Mouse (Mus musculus): ENCODE results near the gene Zfp668. TPM values are rescaled to one million over a fixed set of nuclear protein-coding genes. Genes with fewer than 3 reads are reported as not detected.
"Not testable (repeated sequence)": the region's sequence is repeated elsewhere in the genome, so short reads cannot be mapped to it uniquely, and the experiment has no call there.

The Zfp668 gene
- polyA plus RNA-seq, 2 experiments, result 3.0 to 3.9 TPM

- Histone ChIP-seq H3K36me3 (replicated peaks; ENCODE audit: control insufficient read depth, insufficient read depth, low read depth) (no peaks in the 10 kb centered on the region), H3K9ac (replicated peaks) (no peak overlapping the region), H3K4me3 (ENCODE audit: insufficient read depth in 1 of 2, low read depth in 2 of 2, low read length in 2 of 2) (no peak overlapping the region), H3K4me1 (replicated peaks; ENCODE audit: control insufficient read depth in 2 of 2, insufficient read depth in 2 of 2, low read length in 1 of 2) (0 out of 4 replicates have a peak, but pooled peaks cover 0 to 7% of the 10 kb centered on the region in 2 experiments), H3K27ac (no peak overlapping the region), H3K4me2 (ENCODE audit: low read depth) (no peak overlapping the region), H3K27me3 (ENCODE audit: control insufficient read depth, insufficient read depth, low read length) (no peaks in the 10 kb centered on the region), H3K9me3 (ENCODE audit: control insufficient read depth, low read length) (no peaks in the 10 kb centered on the region)
- ATAC-seq (ENCODE audit: insufficient read depth) (peak; percentile 51; the same call in 1 of the 2 replicates), DNase-seq (ENCODE audit: low read depth in 3 of 3, low spot score in 3 of 3) (no peak)
- no peak for TF ChIP-seq CTCF (IDR thresholded peaks at IDR 0.05; ENCODE audit: low read depth)
- no peak for TF ChIP-seq EP300 (IDR thresholded peaks at IDR 0.05; ENCODE audit: low read depth)
- WGBS (ENCODE audit: insufficient replicate concordance), result 35% methylated on average over 6 of the region's 6 CpGs
These were observed 26.4 kb downstream of the Zfp668 start for GRCm38 (mm10) chr7:127849973-127850875.

GRCm38 (mm10) chr7:127842001-127842718 is 34.5 kb downstream of the Zfp668 start:
- H3K9me3 ChIP-seq (ENCODE audit: control insufficient read depth, low read length), result no peaks in the 10 kb centered on the region

GRCm38 (mm10) chr7:127841340-127842000 is 35.2 kb downstream of the Zfp668 start:
- DNase-seq (ENCODE audit: low read depth in 3 of 3, low spot score in 3 of 3) (peak; percentile 72 to 77 (median 77)), ATAC-seq (ENCODE audit: insufficient read depth) (peak; percentile 86)
- WGBS (ENCODE audit: insufficient replicate concordance), result under 1% methylated on average over 46 of the region's 46 CpGs
- TF ChIP-seq EP300 (IDR thresholded peaks at IDR 0.05; ENCODE audit: low read depth) (no peak), CTCF (IDR thresholded peaks at IDR 0.05; ENCODE audit: low read depth) (no peak)
- no peaks in the 10 kb centered on the region for H3K9me3 ChIP-seq (ENCODE audit: control insufficient read depth, low read length)
- H3K27me3 ChIP-seq (ENCODE audit: control insufficient read depth, insufficient read depth, low read length), result no peaks in the 10 kb centered on the region
- peak overlapping the region; percentile 96 for H3K4me2 ChIP-seq (ENCODE audit: low read depth)
- H3K4me1 ChIP-seq (replicated peaks; ENCODE audit: control insufficient read depth in 2 of 2, insufficient read depth in 2 of 2, low read length in 1 of 2), result peaks cover 9 to 10% of the 10 kb centered on the region in 2 experiments
- no peaks in the 10 kb centered on the region; the same call in 1 of the 2 replicates for H3K36me3 ChIP-seq (replicated peaks; ENCODE audit: control insufficient read depth, insufficient read depth, low read depth)
- peak overlapping the region; percentile 76 for H3K9ac ChIP-seq (replicated peaks)
- peak overlapping the region; percentile 79 for H3K27ac ChIP-seq
- H3K4me3 ChIP-seq (ENCODE audit: insufficient read depth in 1 of 2, low read depth in 2 of 2, low read length in 2 of 2), result peak overlapping the region; percentile 76 to 85

More at GRCm38 (mm10) chr7:127842001-127842718, 34.5 kb downstream of the Zfp668 start:
- Histone ChIP-seq H3K4me1 (replicated peaks; ENCODE audit: control insufficient read depth in 2 of 2, insufficient read depth in 2 of 2, low read length in 1 of 2) (peaks cover 9 to 10% of the 10 kb centered on the region in 2 experiments), H3K36me3 (replicated peaks; ENCODE audit: control insufficient read depth, insufficient read depth, low read depth) (no peaks in the 10 kb centered on the region; the same call in 1 of the 2 replicates), H3K27me3 (ENCODE audit: control insufficient read depth, insufficient read depth, low read length) (no peaks in the 10 kb centered on the region), H3K4me2 (ENCODE audit: low read depth) (peak overlapping the region; percentile 96), H3K27ac (peak overlapping the region; percentile 79), H3K4me3 (ENCODE audit: insufficient read depth in 1 of 2, low read depth in 2 of 2, low read length in 2 of 2) (peak overlapping the region; percentile 76 to 85), H3K9ac (replicated peaks) (peak overlapping the region; percentile 76)
- ATAC-seq (ENCODE audit: insufficient read depth) (peak; percentile 54), DNase-seq (ENCODE audit: low read depth in 3 of 3, low spot score in 3 of 3) (peak; percentile 64 to 77 (median 70))
- TF ChIP-seq CTCF (IDR thresholded peaks at IDR 0.05; ENCODE audit: low read depth) (no peak), EP300 (IDR thresholded peaks at IDR 0.05; ENCODE audit: low read depth) (no peak)
- WGBS (ENCODE audit: insufficient replicate concordance), result under 1% methylated on average over 40 of the region's 40 CpGs

GRCm38 (mm10) chr7:127840886-127841285 is 35.7 kb downstream of the Zfp668 start:
- peak overlapping the region; percentile 96 for H3K4me2 ChIP-seq (ENCODE audit: low read depth)

GRCm38 (mm10) chr7:127840031-127840430 is 36.6 kb downstream of the Zfp668 start:
- DNase-seq (ENCODE audit: low read depth in 3 of 3, low spot score in 3 of 3); ATAC-seq (ENCODE audit: insufficient read depth); H3K4me2 ChIP-seq (ENCODE audit: low read depth): not testable (repeated sequence)

More at GRCm38 (mm10) chr7:127840886-127841285, 35.7 kb downstream of the Zfp668 start:
- ATAC-seq (ENCODE audit: insufficient read depth) (peak; percentile 18; the same call in 1 of the 2 replicates), DNase-seq (ENCODE audit: low read depth in 3 of 3, low spot score in 3 of 3) (peak in 2 of 3 experiments; percentile 34 to 36)
- H3K4me3 ChIP-seq (ENCODE audit: insufficient read depth in 1 of 2, low read depth in 2 of 2, low read length in 2 of 2), result peak overlapping the region; percentile 76 to 85
- 5% methylated on average over 15 of the region's 15 CpGs for WGBS (ENCODE audit: insufficient replicate concordance)
- no peak for TF ChIP-seq EP300 (IDR thresholded peaks at IDR 0.05; ENCODE audit: low read depth)
- TF ChIP-seq CTCF (IDR thresholded peaks at IDR 0.05; ENCODE audit: low read depth), result no peak
- H3K9ac ChIP-seq (replicated peaks), result peak overlapping the region; percentile 76
- H3K27ac ChIP-seq, result peak overlapping the region; percentile 79
- peaks cover 9 to 10% of the 10 kb centered on the region in 2 experiments for H3K4me1 ChIP-seq (replicated peaks; ENCODE audit: control insufficient read depth in 2 of 2, insufficient read depth in 2 of 2, low read length in 1 of 2)
- H3K27me3 ChIP-seq (ENCODE audit: control insufficient read depth, insufficient read depth, low read length), result no peaks in the 10 kb centered on the region
- no peaks in the 10 kb centered on the region; the same call in 1 of the 2 replicates for H3K36me3 ChIP-seq (replicated peaks; ENCODE audit: control insufficient read depth, insufficient read depth, low read depth)
- H3K9me3 ChIP-seq (ENCODE audit: control insufficient read depth, low read length), result no peaks in the 10 kb centered on the region

GRCm38 (mm10) chr7:127837878-127838277 is 38.8 kb downstream of the Zfp668 start:
- not testable (repeated sequence) for H3K4me2 ChIP-seq (ENCODE audit: low read depth); DNase-seq (ENCODE audit: low read depth in 3 of 3, low spot score in 3 of 3); H3K27me3 ChIP-seq (ENCODE audit: control insufficient read depth, insufficient read depth, low read length); ATAC-seq (ENCODE audit: insufficient read depth); H3K9ac ChIP-seq (replicated peaks); H3K36me3 ChIP-seq (replicated peaks; ENCODE audit: control insufficient read depth, insufficient read depth, low read depth); H3K9me3 ChIP-seq (ENCODE audit: control insufficient read depth, low read length); H3K4me3 ChIP-seq (ENCODE audit: insufficient read depth in 1 of 2, low read depth in 2 of 2, low read length in 2 of 2); H3K27ac ChIP-seq
- WGBS (ENCODE audit: insufficient replicate concordance), result 72% methylated on average over 4 of the region's 4 CpGs
- peaks cover 9 to 10% of the 10 kb centered on the region in 2 experiments for H3K4me1 ChIP-seq (replicated peaks; ENCODE audit: control insufficient read depth in 2 of 2, insufficient read depth in 2 of 2, low read length in 1 of 2)

More at GRCm38 (mm10) chr7:127840031-127840430, 36.6 kb downstream of the Zfp668 start:
- 75% methylated on average over 2 of the region's 2 CpGs for WGBS (ENCODE audit: insufficient replicate concordance)
- not testable (repeated sequence) for H3K27me3 ChIP-seq (ENCODE audit: control insufficient read depth, insufficient read depth, low read length); H3K27ac ChIP-seq; H3K9me3 ChIP-seq (ENCODE audit: control insufficient read depth, low read length); H3K9ac ChIP-seq (replicated peaks); H3K36me3 ChIP-seq (replicated peaks; ENCODE audit: control insufficient read depth, insufficient read depth, low read depth); H3K4me3 ChIP-seq (ENCODE audit: insufficient read depth in 1 of 2, low read depth in 2 of 2, low read length in 2 of 2)
- H3K4me1 ChIP-seq (replicated peaks; ENCODE audit: control insufficient read depth in 2 of 2, insufficient read depth in 2 of 2, low read length in 1 of 2), result peaks cover 9 to 10% of the 10 kb centered on the region in 2 experiments
